Mouse (Mus musculus): Measurements from ENCODE around the gene Lhfpl3.

Gene Lhfpl3

GRCm38 (mm10) chr5:22926171-22926570, 180.3 kb downstream of the Lhfpl3 start:
- no peak for DNase-seq (ENCODE audit: extremely low spot score, low spot score)

GRCm38 (mm10) chr5:22928746-22929145, 182.9 kb downstream of the Lhfpl3 start:
- no peak for DNase-seq (ENCODE audit: extremely low spot score, low spot score)

- DNase-seq (ENCODE audit: extremely low spot score, low spot score): no peak
These were observed 197.4 kb downstream of the Lhfpl3 start for GRCm38 (mm10) chr5:22943306-22943705.

- no peak for DNase-seq (ENCODE audit: extremely low spot score, low spot score)
These were observed 217.4 kb downstream of the Lhfpl3 start for GRCm38 (mm10) chr5:22963300-22963699.

GRCm38 (mm10) chr5:22986771-22987170, 240.9 kb downstream of the Lhfpl3 start:
- no peak for DNase-seq (ENCODE audit: extremely low spot score, low spot score)

- no peak for DNase-seq (ENCODE audit: extremely low spot score, low spot score)
These were observed 254.0 kb downstream of the Lhfpl3 start for GRCm38 (mm10) chr5:22999811-23000210.

GRCm38 (mm10) chr5:23003123-23003797, 257.4 kb downstream of the Lhfpl3 start:
- no peak for DNase-seq (ENCODE audit: extremely low spot score, low spot score)

GRCm38 (mm10) chr5:23006207-23006606, 260.3 kb downstream of the Lhfpl3 start:
- DNase-seq (ENCODE audit: extremely low spot score, low spot score): no peak

- DNase-seq (ENCODE audit: extremely low spot score, low spot score): no peak
These were observed 264.6 kb downstream of the Lhfpl3 start for GRCm38 (mm10) chr5:23010460-23010859.

GRCm38 (mm10) chr5:23013997-23014396, 268.1 kb downstream of the Lhfpl3 start:
- DNase-seq (ENCODE audit: extremely low spot score, low spot score): no peak

GRCm38 (mm10) chr5:23015587-23016335, 269.9 kb downstream of the Lhfpl3 start:
- no peak for DNase-seq (ENCODE audit: extremely low spot score, low spot score)

GRCm38 (mm10) chr5:23034944-23035726, 289.3 kb downstream of the Lhfpl3 start:
- no peak for DNase-seq (ENCODE audit: extremely low spot score, low spot score)

GRCm38 (mm10) chr5:23035727-23036029, 289.8 kb downstream of the Lhfpl3 start:
- no peak for DNase-seq (ENCODE audit: extremely low spot score, low spot score)

- DNase-seq (ENCODE audit: extremely low spot score, low spot score): no peak
These were observed 294.6 kb downstream of the Lhfpl3 start for GRCm38 (mm10) chr5:23040429-23040828.

GRCm38 (mm10) chr5:23042862-23043261, 297.0 kb downstream of the Lhfpl3 start:
- no peak for DNase-seq (ENCODE audit: extremely low spot score, low spot score)

GRCm38 (mm10) chr5:23049083-23049663, 303.3 kb downstream of the Lhfpl3 start:
- DNase-seq (ENCODE audit: extremely low spot score, low spot score): no peak

GRCm38 (mm10) chr5:23051458-23051857, 305.6 kb downstream of the Lhfpl3 start:
- DNase-seq (ENCODE audit: extremely low spot score, low spot score): no peak

GRCm38 (mm10) chr5:23094894-23095293, 349.0 kb downstream of the Lhfpl3 start:
- no peak for DNase-seq (ENCODE audit: extremely low spot score, low spot score)

- DNase-seq (ENCODE audit: extremely low spot score, low spot score): no peak
These were observed 360.7 kb downstream of the Lhfpl3 start for GRCm38 (mm10) chr5:23106536-23106935.

GRCm38 (mm10) chr5:23111307-23111706, 365.4 kb downstream of the Lhfpl3 start:
- DNase-seq (ENCODE audit: extremely low spot score, low spot score): no peak

- DNase-seq (ENCODE audit: extremely low spot score, low spot score): no peak
These were observed 368.4 kb downstream of the Lhfpl3 start for GRCm38 (mm10) chr5:23114249-23114648.

GRCm38 (mm10) chr5:23126851-23127250, 381.0 kb downstream of the Lhfpl3 start:
- DNase-seq (ENCODE audit: extremely low spot score, low spot score): no peak
